Mouse (Mus musculus) embryo, embryonic 11.5 days (tissue): ENCODE results near the gene 4430402I18Rik.

Source experiments
- DNase-seq: peaks from one replicate; pipeline ENCODE4 v3.0.0-alpha.2; 2012; ENCODE audit warnings: low read depth, low spot score

Gene 4430402I18Rik

GRCm38 (mm10) chr19:28968178-28968577, 578 bp upstream of the 4430402I18Rik start:
- DNase-seq = no peak

GRCm38 (mm10) chr19:28964552-28964903, 3.1 kb downstream of the 4430402I18Rik start:
- DNase-seq = no peak

GRCm38 (mm10) chr19:28963842-28964551, 3.6 kb downstream of the 4430402I18Rik start, which contains the start of gene Plpp6:
Plpp6 (plus strand) TSS chr19:28963953.
- DNase-seq = no peak

GRCm38 (mm10) chr19:28963513-28963841, 4.1 kb downstream of the 4430402I18Rik start:
- DNase-seq = no peak

GRCm38 (mm10) chr19:28963113-28963512, 4.5 kb downstream of the 4430402I18Rik start:
- no peak for DNase-seq

GRCm38 (mm10) chr19:28951251-28951650, 16.3 kb downstream of the 4430402I18Rik start:
- no peak for DNase-seq

GRCm38 (mm10) chr19:28947311-28947710, 20.3 kb downstream of the 4430402I18Rik start:
- no peak for DNase-seq

- no peak for DNase-seq
These were observed 20.8 kb downstream of the 4430402I18Rik start for GRCm38 (mm10) chr19:28946782-28947181.

- no peak for DNase-seq
These were observed 26.3 kb downstream of the 4430402I18Rik start for GRCm38 (mm10) chr19:28941271-28941670.

- DNase-seq = no peak
These were observed 27.3 kb downstream of the 4430402I18Rik start for GRCm38 (mm10) chr19:28940135-28940874.

GRCm38 (mm10) chr19:28934897-28935296, 32.7 kb downstream of the 4430402I18Rik start:
- DNase-seq = no peak

- DNase-seq = no peak
These were observed 38.6 kb downstream of the 4430402I18Rik start for GRCm38 (mm10) chr19:28929034-28929433.

GRCm38 (mm10) chr19:28927396-28927795, 40.2 kb downstream of the 4430402I18Rik start:
- DNase-seq = no peak

- DNase-seq = no peak
These were observed 41.2 kb downstream of the 4430402I18Rik start for GRCm38 (mm10) chr19:28926366-28926765.

GRCm38 (mm10) chr19:28917839-28918238, 49.8 kb downstream of the 4430402I18Rik start:
- no peak for DNase-seq

- DNase-seq = no peak
These were observed 51.1 kb downstream of the 4430402I18Rik start for GRCm38 (mm10) chr19:28916492-28916891.

- no peak for DNase-seq
These were observed 51.9 kb downstream of the 4430402I18Rik start for GRCm38 (mm10) chr19:28915602-28916250.

GRCm38 (mm10) chr19:28914598-28914997, 53.0 kb downstream of the 4430402I18Rik start:
- no peak for DNase-seq

GRCm38 (mm10) chr19:28908693-28909092, 58.9 kb downstream of the 4430402I18Rik start:
- no peak for DNase-seq

- DNase-seq = no peak
These were observed 59.4 kb downstream of the 4430402I18Rik start for GRCm38 (mm10) chr19:28908186-28908585.

- no peak for DNase-seq
These were observed 64.0 kb downstream of the 4430402I18Rik start for GRCm38 (mm10) chr19:28903536-28904119.

- no peak for DNase-seq
These were observed 64.8 kb downstream of the 4430402I18Rik start for GRCm38 (mm10) chr19:28902806-28903205.
